Mouse (Mus musculus) urinary bladder, postnatal 14 days (tissue): ENCODE results near the gene OR5BS1P.
A peak's percentile ranks its signal among the peaks of the same experiment; 100 is the strongest.
"Not testable (repeated sequence)": the region's sequence is repeated elsewhere in the genome, so short reads cannot be mapped to it uniquely, and the experiment has no call there.

ENCODE experiments used
- DNase-seq: peaks from one replicate; pipeline ENCODE4 v3.0.0; 2021; ENCODE audit warnings: low spot score

The OR5BS1P gene

GRCm38 (mm10) chr15:98506253-98506957, 36.7 kb downstream of the OR5BS1P start:
- no peak for DNase-seq

- no peak for DNase-seq
These were observed 37.6 kb downstream of the OR5BS1P start for GRCm38 (mm10) chr15:98507321-98507720.

- DNase-seq: no peak
These were observed 39.7 kb downstream of the OR5BS1P start for GRCm38 (mm10) chr15:98509387-98509786.

DNA sequence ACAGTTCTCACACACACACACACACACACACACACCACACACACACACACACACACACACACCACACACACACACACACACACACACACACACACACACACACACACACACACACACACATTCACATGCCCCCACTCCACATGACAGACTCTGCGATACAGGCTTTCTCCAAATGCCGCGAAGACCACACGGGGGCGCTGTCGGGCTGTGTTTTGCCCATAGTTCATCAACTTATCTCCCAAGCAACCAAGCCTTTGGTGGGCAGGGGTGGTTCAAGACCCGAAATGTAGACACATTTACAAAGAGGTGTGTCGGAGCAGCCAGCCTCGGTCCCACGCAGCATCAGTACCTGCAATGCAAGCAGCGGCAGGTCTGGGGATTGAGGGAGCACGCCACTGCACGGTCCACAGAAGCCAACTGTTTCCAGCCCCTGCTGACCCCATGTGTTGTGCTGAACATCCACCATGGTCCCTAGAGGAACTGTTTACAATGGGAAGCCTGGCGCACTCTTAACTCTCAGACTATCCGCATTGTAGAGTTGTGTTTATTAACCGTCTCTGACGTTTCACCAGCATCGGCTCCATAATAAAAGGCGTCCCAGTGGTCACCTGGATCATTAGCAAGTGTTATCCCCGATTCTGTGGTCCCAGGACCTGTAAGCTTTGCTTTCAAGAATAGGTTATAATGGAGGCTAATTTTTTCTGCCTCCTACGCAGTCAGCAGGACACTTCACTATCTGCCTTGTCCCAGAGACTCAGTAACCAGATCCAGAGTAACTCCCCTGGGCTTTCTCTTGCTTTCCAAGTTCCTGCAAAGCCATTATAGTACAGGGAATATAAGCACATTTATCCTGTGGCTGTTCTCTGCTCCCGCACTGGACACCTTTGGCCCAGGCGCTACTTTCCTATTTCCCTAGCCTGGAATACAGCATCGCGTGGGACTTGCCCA, 41.0 kb downstream of the OR5BS1P start:
- DNase-seq: peak; percentile 77

DNA sequence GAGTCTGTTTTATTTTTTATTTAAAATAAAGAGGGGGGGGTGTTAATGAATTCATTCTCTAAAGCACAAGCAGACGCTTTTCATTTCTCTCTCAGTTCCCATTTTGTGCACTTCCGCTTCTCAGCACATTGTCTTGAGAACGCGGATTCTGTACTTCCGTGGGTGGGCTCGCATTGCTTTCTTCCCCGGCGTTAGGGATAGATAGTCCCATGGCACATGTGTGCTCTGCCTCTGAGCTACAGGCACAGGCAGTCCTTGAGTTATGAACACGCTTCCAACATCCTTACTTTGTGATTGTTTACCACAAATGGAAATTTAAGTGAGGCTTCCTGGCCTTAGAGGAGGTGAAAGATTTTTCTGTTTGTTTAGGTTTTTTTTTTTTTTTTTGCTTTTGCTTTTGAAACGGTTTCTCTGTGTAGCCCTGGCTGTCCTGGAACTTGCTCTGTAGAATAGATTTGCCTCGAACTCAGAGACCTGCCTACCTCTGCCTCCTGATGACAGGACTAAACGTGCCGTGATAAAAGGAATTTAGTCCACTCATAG, 41.8 kb downstream of the OR5BS1P start:
- DNase-seq: no peak

GRCm38 (mm10) chr15:98512232-98512631, 42.5 kb downstream of the OR5BS1P start:
- no peak for DNase-seq

DNA sequence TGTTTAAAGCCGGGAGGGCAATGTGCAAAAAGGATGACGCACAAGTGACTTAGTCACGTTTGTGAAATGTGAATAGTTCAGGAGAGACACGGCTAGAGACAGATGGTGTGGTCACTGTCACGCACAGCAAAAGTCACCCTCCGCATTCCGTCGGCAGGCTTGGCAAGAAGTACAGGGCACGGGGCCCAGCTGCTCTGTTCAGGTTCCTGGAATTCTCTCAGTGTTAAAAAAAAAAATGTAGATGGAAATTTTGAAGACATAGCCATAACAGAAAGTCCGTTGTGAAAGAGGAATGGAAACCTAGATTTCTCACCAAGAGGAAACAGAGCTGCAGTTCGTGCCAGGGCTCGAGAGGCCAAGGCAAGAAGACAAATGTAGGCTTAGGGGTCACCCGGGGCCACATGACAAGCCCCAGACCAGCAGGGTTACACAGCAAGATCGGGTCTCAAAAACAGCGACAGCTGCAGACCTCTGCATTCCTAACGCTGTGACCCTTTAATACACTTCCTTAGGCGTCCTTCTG, 43.2 kb downstream of the OR5BS1P start:
- DNase-seq: peak; percentile 52

- DNase-seq: not testable (repeated sequence)
These were observed 44.0 kb downstream of the OR5BS1P start for GRCm38 (mm10) chr15:98513676-98514075.

GRCm38 (mm10) chr15:98514146-98514545, 44.5 kb downstream of the OR5BS1P start:
- DNase-seq: no peak

- not testable (repeated sequence) for DNase-seq
These were observed 45.1 kb downstream of the OR5BS1P start for GRCm38 (mm10) chr15:98514845-98515244.

DNA sequence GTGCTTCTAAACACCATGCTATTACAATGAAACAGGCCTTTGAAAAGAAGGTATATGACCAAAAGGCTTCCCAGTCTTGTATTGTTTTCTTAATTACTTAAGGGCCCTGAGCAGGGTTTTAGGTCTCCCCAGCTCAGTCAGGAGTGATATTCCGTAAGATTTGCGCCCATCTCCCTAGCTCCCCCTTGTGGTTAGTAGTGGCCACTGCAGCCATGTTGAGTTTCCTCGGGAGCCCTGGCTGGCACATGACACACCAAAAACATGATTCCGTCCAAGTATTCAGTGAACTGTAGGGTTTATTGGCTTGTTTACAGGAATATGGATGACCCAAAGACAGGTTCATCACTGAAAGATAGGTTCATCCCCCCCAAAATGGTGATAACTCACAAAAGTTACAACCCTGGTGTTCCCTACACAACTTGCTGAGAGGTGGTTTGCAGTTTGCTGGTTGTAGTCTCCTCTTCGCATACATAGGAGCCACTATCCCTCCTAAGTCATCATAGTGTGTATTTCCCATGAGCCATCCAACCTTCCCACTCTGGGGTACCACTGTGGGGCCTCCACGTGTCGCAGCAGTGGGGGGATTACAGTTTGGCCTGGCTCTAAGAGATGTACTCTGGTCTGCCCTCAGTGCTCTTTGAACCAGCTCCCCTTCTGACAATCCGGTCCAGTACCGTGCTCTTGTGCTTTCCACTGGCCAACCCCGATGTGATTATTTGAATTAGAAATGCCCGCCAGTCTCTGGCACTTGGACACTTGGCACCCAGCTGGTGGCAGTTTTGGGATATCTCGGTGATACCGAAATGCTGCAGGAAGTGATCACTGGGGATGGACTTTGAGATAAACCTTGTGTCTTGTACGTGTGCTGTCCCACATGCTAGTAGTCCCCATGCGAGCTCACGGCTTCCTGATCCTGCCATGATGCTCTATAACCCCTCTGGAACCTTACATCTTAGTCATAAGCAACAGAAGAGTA, 48.0 kb downstream of the OR5BS1P start:
- DNase-seq: peak; percentile 61

DNA sequence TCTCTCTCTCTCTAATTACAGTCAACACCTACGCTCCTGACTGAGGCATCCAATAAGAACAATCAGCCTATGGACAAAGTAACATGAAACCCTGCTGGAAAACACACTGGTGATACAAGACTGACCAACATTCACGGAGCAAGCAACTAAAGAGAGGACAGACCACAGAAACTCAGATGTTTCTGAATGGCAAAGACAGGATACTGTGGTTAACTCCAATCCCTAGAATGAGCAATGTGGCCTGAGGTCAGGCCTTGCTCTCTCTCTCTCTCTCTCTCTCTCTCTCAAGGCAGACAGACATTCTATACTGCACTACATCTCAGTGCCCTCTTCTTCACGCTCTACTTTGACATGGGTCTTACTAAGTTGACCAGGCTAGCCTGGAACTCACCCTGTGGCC, 51.5 kb downstream of the OR5BS1P start:
- DNase-seq: no peak

DNA sequence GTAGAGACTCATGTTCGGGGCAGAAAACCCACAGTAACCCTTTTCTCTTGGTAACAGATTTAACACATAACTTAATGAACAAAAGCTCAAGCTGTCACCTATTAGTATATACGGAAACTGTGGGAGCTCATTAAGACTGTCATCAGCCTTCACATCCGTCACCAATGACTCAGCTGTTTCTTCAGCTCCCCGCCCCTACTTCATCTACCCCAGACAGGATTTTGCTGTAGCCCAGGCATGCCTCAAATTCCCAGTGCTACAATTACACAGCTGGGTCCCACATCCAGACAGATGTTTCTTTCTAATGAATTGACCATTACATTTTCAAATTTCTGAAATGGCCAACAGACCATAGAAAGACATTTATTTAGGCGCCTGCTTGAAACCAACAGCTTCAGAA, 56.4 kb downstream of the OR5BS1P start:
- no peak for DNase-seq

GRCm38 (mm10) chr15:98527056-98527771, 57.5 kb downstream of the OR5BS1P start:
- no peak for DNase-seq

DNA sequence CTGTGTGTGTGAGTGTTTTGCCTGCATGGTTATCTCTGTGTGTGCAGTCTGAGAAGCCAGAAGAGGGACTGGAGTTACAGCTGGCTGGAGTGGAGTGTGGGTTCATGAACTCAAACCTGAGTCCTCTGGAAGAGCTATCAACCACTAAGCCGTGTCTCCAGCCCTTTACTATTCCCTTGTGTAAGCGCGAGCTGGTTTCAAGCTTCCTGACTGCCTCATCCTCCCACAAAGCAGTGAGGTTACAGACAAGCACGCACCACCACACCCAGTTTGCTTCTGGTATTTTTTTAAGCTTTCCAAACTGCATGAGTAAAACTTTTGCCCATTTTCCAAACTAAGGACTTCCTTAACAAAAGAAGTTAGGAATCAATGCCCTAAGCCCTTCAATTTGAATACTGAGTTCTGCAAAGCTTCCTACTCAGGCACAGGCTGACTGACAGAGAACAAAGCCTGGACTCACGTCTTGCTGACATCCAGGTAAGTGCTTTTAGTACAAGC, 58.4 kb downstream of the OR5BS1P start:
- DNase-seq: no peak
